Mouse (Mus musculus): ENCODE data around the gene Tipin.

Gene Tipin

GRCm38 (mm10) chr9:64281105-64281780 lies at the start of gene Tipin:
Gene Tipin, plus strand, starts transcription at chr9:64281581.
- peak; percentile 79 to 92 for DNase-seq (ENCODE audit: low read depth in 1 of 2, low spot score in 2 of 2)

- no peak for DNase-seq (ENCODE audit: low read depth in 1 of 2, low spot score in 2 of 2)
Observed at GRCm38 (mm10) chr9:64231674-64232073, 49.7 kb upstream of the Tipin start.

- DNase-seq (ENCODE audit: low read depth in 1 of 2, low spot score in 2 of 2) = no peak
Observed at GRCm38 (mm10) chr9:64232257-64232957, 49.0 kb upstream of the Tipin start.

- DNase-seq (ENCODE audit: low read depth in 1 of 2, low spot score in 2 of 2) = no peak
Observed at GRCm38 (mm10) chr9:64233656-64234055, 47.7 kb upstream of the Tipin start.

- no peak for DNase-seq (ENCODE audit: low read depth in 1 of 2, low spot score in 2 of 2)
Observed at GRCm38 (mm10) chr9:64234768-64235435, 46.5 kb upstream of the Tipin start, which contains the start of gene Uchl4. Gene Uchl4, plus strand, starts transcription at chr9:64235201.

GRCm38 (mm10) chr9:64236056-64236455 lies 45.3 kb upstream of the Tipin start:
- DNase-seq (ENCODE audit: low read depth in 1 of 2, low spot score in 2 of 2) = no peak

GRCm38 (mm10) chr9:64240116-64240515 lies 41.3 kb upstream of the Tipin start:
- no peak for DNase-seq (ENCODE audit: low read depth in 1 of 2, low spot score in 2 of 2)

GRCm38 (mm10) chr9:64240681-64241080 lies 40.7 kb upstream of the Tipin start:
- no peak for DNase-seq (ENCODE audit: low read depth in 1 of 2, low spot score in 2 of 2)

- DNase-seq (ENCODE audit: low read depth in 1 of 2, low spot score in 2 of 2) = peak; percentile 36 to 37
Observed at GRCm38 (mm10) chr9:64242381-64242831, 39.0 kb upstream of the Tipin start.

- DNase-seq (ENCODE audit: low read depth in 1 of 2, low spot score in 2 of 2) = no peak
Observed at GRCm38 (mm10) chr9:64249371-64249770, 32.0 kb upstream of the Tipin start.

- DNase-seq (ENCODE audit: low read depth in 1 of 2, low spot score in 2 of 2) = no peak
Observed at GRCm38 (mm10) chr9:64250111-64250730, 31.2 kb upstream of the Tipin start.

GRCm38 (mm10) chr9:64252591-64253020 lies 28.8 kb upstream of the Tipin start:
- DNase-seq (ENCODE audit: low read depth in 1 of 2, low spot score in 2 of 2) = no peak

GRCm38 (mm10) chr9:64253021-64253904 lies 28.1 kb upstream of the Tipin start, which contains the start of gene Map2k1:
Gene Map2k1, minus strand, starts transcription at chr9:64253631.
- peak; percentile 98 to 100 for DNase-seq (ENCODE audit: low read depth in 1 of 2, low spot score in 2 of 2)

GRCm38 (mm10) chr9:64255422-64255821 lies 26.0 kb upstream of the Tipin start:
- DNase-seq (ENCODE audit: low read depth in 1 of 2, low spot score in 2 of 2) = no peak

GRCm38 (mm10) chr9:64256204-64256603 lies 25.2 kb upstream of the Tipin start:
- DNase-seq (ENCODE audit: low read depth in 1 of 2, low spot score in 2 of 2) = no peak

- no peak for DNase-seq (ENCODE audit: low read depth in 1 of 2, low spot score in 2 of 2)
Observed at GRCm38 (mm10) chr9:64259906-64260305, 21.5 kb upstream of the Tipin start.

GRCm38 (mm10) chr9:64261023-64261422 lies 20.4 kb upstream of the Tipin start:
- no peak for DNase-seq (ENCODE audit: low read depth in 1 of 2, low spot score in 2 of 2)

GRCm38 (mm10) chr9:64264813-64265212 lies 16.6 kb upstream of the Tipin start:
- DNase-seq (ENCODE audit: low read depth in 1 of 2, low spot score in 2 of 2) = no peak

GRCm38 (mm10) chr9:64267231-64267630 lies 14.2 kb upstream of the Tipin start:
- no peak for DNase-seq (ENCODE audit: low read depth in 1 of 2, low spot score in 2 of 2)

GRCm38 (mm10) chr9:64268196-64268595 lies 13.2 kb upstream of the Tipin start:
- DNase-seq (ENCODE audit: low read depth in 1 of 2, low spot score in 2 of 2) = no peak

All from monocyte, adult 2 months (primary cell).